Comparison of ENCODE assay signal across 32 mouse cellular contexts in the genomic region with DNA sequence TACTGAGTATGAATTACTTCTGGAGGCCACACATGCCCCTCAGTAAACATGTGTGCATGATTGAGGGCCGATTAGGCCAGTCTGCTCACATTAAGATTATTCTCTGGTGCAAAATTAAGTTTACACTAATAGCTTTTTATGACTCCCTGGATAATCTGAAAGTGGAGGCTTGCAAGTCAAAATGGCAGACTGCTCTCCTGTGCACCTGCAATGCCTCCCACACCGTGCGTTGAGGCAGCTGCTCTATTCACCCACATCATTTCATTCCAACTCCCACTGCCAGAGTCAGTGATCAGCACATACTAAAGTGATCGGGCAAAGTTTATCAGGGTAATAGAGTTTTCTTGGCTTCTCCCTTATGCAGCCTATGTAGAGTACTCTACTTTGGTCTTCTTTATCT.
"Had no signal": no experiment of that assay in that cellular context is flagged by ENCODE, and none has a peak within 500 bp of the region (broad histone marks: within the 10 kb centered on the region; RNA-seq: fewer than 3 reads in every experiment).

No protein-coding gene starts in this region.

- DNase-seq: left cerebral cortex, postnatal 4 days; liver; liver, embryonic 13.5 days; liver, postnatal 0 days; lung, adult 18-20 months; lung, adult 2 months; lung, embryonic 14.5 days; lung, postnatal 10 days; lung, postnatal 14 days; lung, postnatal 36 days; lung, postnatal 4 days; midbrain, embryonic 14.5 days had no signal

- H3K9ac ChIP-seq: limb, embryonic 12.5 days; limb, embryonic 13.5 days; limb, embryonic 15.5 days; liver, embryonic 12.5 days; liver, embryonic 13.5 days; liver, embryonic 14.5 days; liver, embryonic 15.5 days; liver, postnatal 0 days; lung, embryonic 14.5 days; lung, embryonic 15.5 days; midbrain, embryonic 12.5 days; midbrain, embryonic 13.5 days; midbrain, embryonic 15.5 days had no signal

- H3K27ac ChIP-seq: left cerebral cortex, adult 2 months; limb, embryonic 10.5 days; limb, embryonic 12.5 days; limb, embryonic 13.5 days; limb, embryonic 15.5 days; liver, embryonic 12.5 days; liver, embryonic 13.5 days; liver, embryonic 14.5 days; liver, embryonic 15.5 days; lung, embryonic 15.5 days; macrophage; midbrain, embryonic 10.5 days; midbrain, embryonic 12.5 days; midbrain, embryonic 13.5 days; midbrain, embryonic 15.5 days had no signal

- H3K4me1 ChIP-seq: limb, embryonic 10.5 days; limb, embryonic 12.5 days; limb, embryonic 13.5 days; limb, embryonic 15.5 days; liver, embryonic 12.5 days; liver, embryonic 13.5 days; liver, embryonic 15.5 days; lung, embryonic 15.5 days; megakaryocyte, embryonic 14.5 days; midbrain, embryonic 10.5 days; midbrain, embryonic 12.5 days; midbrain, embryonic 13.5 days; midbrain, embryonic 15.5 days had no signal

- H3K36me3 ChIP-seq: limb, embryonic 10.5 days; limb, embryonic 12.5 days; limb, embryonic 13.5 days; limb, embryonic 15.5 days; liver, embryonic 12.5 days; liver, embryonic 13.5 days; liver, embryonic 15.5 days; lung, embryonic 15.5 days; midbrain, embryonic 10.5 days; midbrain, embryonic 12.5 days; midbrain, embryonic 13.5 days; midbrain, embryonic 15.5 days had no signal

- H3K9me3 ChIP-seq: limb, embryonic 10.5 days; limb, embryonic 12.5 days; limb, embryonic 13.5 days; limb, embryonic 15.5 days; liver, embryonic 13.5 days; liver, embryonic 15.5 days; lung, embryonic 15.5 days; megakaryocyte, embryonic 14.5 days; midbrain, embryonic 10.5 days; midbrain, embryonic 12.5 days; midbrain, embryonic 13.5 days; midbrain, embryonic 15.5 days had no signal

- H3K4me3 ChIP-seq: left cerebral cortex, adult 2 months; limb, embryonic 10.5 days; limb, embryonic 12.5 days; limb, embryonic 13.5 days; limb, embryonic 15.5 days; liver, embryonic 12.5 days; liver, embryonic 13.5 days; liver, embryonic 15.5 days; lung, embryonic 15.5 days; megakaryocyte, embryonic 14.5 days; midbrain, embryonic 10.5 days; midbrain, embryonic 12.5 days; midbrain, embryonic 13.5 days; midbrain, embryonic 15.5 days; myocyte had no signal

- H3K27me3 ChIP-seq: limb, embryonic 12.5 days; limb, embryonic 13.5 days; limb, embryonic 15.5 days; liver, embryonic 12.5 days; liver, embryonic 13.5 days; liver, embryonic 15.5 days; lung, embryonic 15.5 days; megakaryocyte, embryonic 14.5 days; midbrain, embryonic 12.5 days; midbrain, embryonic 13.5 days; midbrain, embryonic 15.5 days had no signal

- H3K4me2 ChIP-seq: limb, embryonic 12.5 days; limb, embryonic 13.5 days; limb, embryonic 15.5 days; liver, embryonic 11.5 days; liver, embryonic 12.5 days; liver, embryonic 13.5 days; liver, embryonic 15.5 days; lung, embryonic 14.5 days; lung, embryonic 15.5 days; midbrain, embryonic 11.5 days; midbrain, embryonic 12.5 days; midbrain, embryonic 13.5 days; midbrain, embryonic 15.5 days had no signal

- ATAC-seq: liver, embryonic 12.5 days; liver, postnatal 0 days; lung, postnatal 0 days; midbrain, embryonic 13.5 days; midbrain, embryonic 15.5 days; midbrain, embryonic 16.5 days had no signal
